Mouse (Mus musculus) lung, adult 2 months (tissue): ENCODE results near the gene Memo1. TPM values are rescaled to one million over a fixed set of nuclear protein-coding genes. Genes with fewer than 3 reads are reported as not detected.

Experiments used
- DNase-seq: peaks from one replicate; pipeline ENCODE4 v3.0.0; 2022
- H3K4me1 ChIP-seq: fragments of 200-500 bp; 2 replicates; pipeline ENCODE4 v1.6.1; 2011; ENCODE audit warnings: low read length; ENCODE audit not compliant: control insufficient read depth, insufficient read depth
- H3K4me3 ChIP-seq: fragments of 200-500 bp; replicated peaks from 2 replicates; pipeline ENCODE3; 2011; ENCODE audit warnings: low read depth, mild to moderate bottlenecking, control low read depth, low read length; ENCODE audit errors: extremely low read depth
- CTCF ChIP-seq: fragments of 200-500 bp; IDR thresholded peaks from 2 replicates; pipeline ENCODE4 v1.5.1; 2011; ENCODE audit warnings: mild to moderate bottlenecking, low read length, control low read depth; ENCODE audit not compliant: insufficient read depth
- POLR2A ChIP-seq: fragments of 200-500 bp; IDR thresholded peaks from 2 replicates; pipeline ENCODE4 v1.6.1; 2011; ENCODE audit warnings: low read depth, mild to moderate bottlenecking, control low read depth, low read length, borderline replicate concordance; ENCODE audit errors: extremely low read depth
- WGBS: fragments of 180-500 bp; shearing (Covaris S2); methylation state at CpG from one replicate; pipeline ENCODE4 v1.1.7; 2018; 5-methylcytosine and 5-hydroxymethylcytosine counted together
- polyA plus RNA-seq: library from polyadenylated mRNA; depleted of rRNA; stranded (reverse); fragments of >200 nt; gene quantifications from 2 replicates; pipeline ENCODE4 v1.2.3, GENCODE M21; 2012

The Memo1 gene
- polyA plus RNA-seq, 1 experiment: 23.3 TPM

- Histone ChIP-seq H3K4me3 (no peak overlapping the region), H3K4me1 (no peaks in the 10 kb centered on the region; the same call in none of the 2 replicates)
- no peak for DNase-seq
- WGBS: 91% methylated on average over 8 of the region's 8 CpGs
- TF ChIP-seq CTCF (no peak), POLR2A (no peak)
Observed at GRCm38 (mm10) chr17:74278966-74279869, 16.1 kb downstream of the Memo1 start.

GRCm38 (mm10) chr17:74274471-74274870 is 20.9 kb downstream of the Memo1 start:
- H3K4me3 ChIP-seq: no peak overlapping the region
- 27% methylated on average over 3 of the region's 3 CpGs for WGBS
- no peak for DNase-seq
- TF ChIP-seq POLR2A: no peak
- TF ChIP-seq CTCF: no peak
- H3K4me1 ChIP-seq: no peaks in the 10 kb centered on the region; the same call in 1 of the 2 replicates

GRCm38 (mm10) chr17:74272683-74273205 is 22.6 kb downstream of the Memo1 start:
- Histone ChIP-seq H3K4me3 (no peak overlapping the region), H3K4me1 (no peaks in the 10 kb centered on the region)
- no peak for TF ChIP-seq CTCF
- no peak for TF ChIP-seq POLR2A
- no peak for DNase-seq
- WGBS: 76% methylated on average over 16 of the region's 16 CpGs

GRCm38 (mm10) chr17:74271541-74272268 is 23.6 kb downstream of the Memo1 start:
- DNase-seq: no peak
- 98% methylated on average over 3 of the region's 3 CpGs for WGBS

GRCm38 (mm10) chr17:74270205-74270604 is 25.1 kb downstream of the Memo1 start:
- 43% methylated on average over 2 of the region's 2 CpGs for WGBS

More at GRCm38 (mm10) chr17:74271541-74272268, 23.6 kb downstream of the Memo1 start:
- Histone ChIP-seq H3K4me3 (no peak overlapping the region), H3K4me1 (no peaks in the 10 kb centered on the region)
- TF ChIP-seq CTCF (no peak), POLR2A (no peak)

GRCm38 (mm10) chr17:74267415-74268180 is 27.7 kb downstream of the Memo1 start:
- DNase-seq: no peak
- peaks cover 14% of the 10 kb centered on the region for H3K4me1 ChIP-seq
- H3K4me3 ChIP-seq: no peak overlapping the region
- TF ChIP-seq CTCF (no peak), POLR2A (no peak)
- WGBS: 91% methylated on average over 11 of the region's 11 CpGs

More at GRCm38 (mm10) chr17:74270205-74270604, 25.1 kb downstream of the Memo1 start:
- H3K4me1 ChIP-seq: peaks cover 2% of the 10 kb centered on the region; the same call in 1 of the 2 replicates
- DNase-seq: no peak
- TF ChIP-seq CTCF (no peak), POLR2A (no peak)
- H3K4me3 ChIP-seq: no peak overlapping the region

GRCm38 (mm10) chr17:74265636-74266035 is 29.7 kb downstream of the Memo1 start:
- TF ChIP-seq CTCF (no peak), POLR2A (no peak)
- Histone ChIP-seq H3K4me3 (no peak overlapping the region), H3K4me1 (peaks cover 17% of the 10 kb centered on the region)
- DNase-seq: no peak
- 34% methylated on average over 1 of the region's 1 CpGs for WGBS

- TF ChIP-seq CTCF: no peak
- TF ChIP-seq POLR2A: no peak
- DNase-seq: no peak
- 25% methylated on average over 5 of the region's 5 CpGs for WGBS
- Histone ChIP-seq H3K4me3 (no peak overlapping the region), H3K4me1 (peaks cover 17% of the 10 kb centered on the region)
Observed at GRCm38 (mm10) chr17:74265156-74265505, 30.2 kb downstream of the Memo1 start.
